Mouse (Mus musculus): ENCODE data around the gene Gtf2i.
"Not testable (repeated sequence)": the region's sequence is repeated elsewhere in the genome, so short reads cannot be mapped to it uniquely, and the experiment has no call there.

The Gtf2i gene

GRCm38 (mm10) chr5:134314688-134315622 is at the start of gene Gtf2i:
Gtf2i (minus strand) TSS chr5:134314760.
- DNase-seq (ENCODE audit: low read depth, low spot score): peak; percentile 92

- DNase-seq (ENCODE audit: low read depth, low spot score): no peak
Observed at GRCm38 (mm10) chr5:134359101-134359500, 44.5 kb upstream of the Gtf2i start.

- DNase-seq (ENCODE audit: low read depth, low spot score): not testable (repeated sequence)
Observed at GRCm38 (mm10) chr5:134355372-134355771, 40.8 kb upstream of the Gtf2i start.

GRCm38 (mm10) chr5:134353117-134353516 is 38.6 kb upstream of the Gtf2i start:
- no peak for DNase-seq (ENCODE audit: low read depth, low spot score)

- no peak for DNase-seq (ENCODE audit: low read depth, low spot score)
Observed at GRCm38 (mm10) chr5:134352527-134353001, 38.0 kb upstream of the Gtf2i start.

- DNase-seq (ENCODE audit: low read depth, low spot score): no peak
Observed at GRCm38 (mm10) chr5:134350660-134351059, 36.1 kb upstream of the Gtf2i start.

GRCm38 (mm10) chr5:134347066-134347465 is 32.5 kb upstream of the Gtf2i start:
- DNase-seq (ENCODE audit: low read depth, low spot score): peak; percentile 35

- no peak for DNase-seq (ENCODE audit: low read depth, low spot score)
Observed at GRCm38 (mm10) chr5:134345449-134345848, 30.9 kb upstream of the Gtf2i start.

GRCm38 (mm10) chr5:134344076-134344475 is 29.5 kb upstream of the Gtf2i start:
- DNase-seq (ENCODE audit: low read depth, low spot score): no peak

- not testable (repeated sequence) for DNase-seq (ENCODE audit: low read depth, low spot score)
Observed at GRCm38 (mm10) chr5:134343530-134343929, 29.0 kb upstream of the Gtf2i start.

- DNase-seq (ENCODE audit: low read depth, low spot score): no peak
Observed at GRCm38 (mm10) chr5:134342503-134343205, 28.1 kb upstream of the Gtf2i start.

GRCm38 (mm10) chr5:134341721-134342120 is 27.2 kb upstream of the Gtf2i start:
- DNase-seq (ENCODE audit: low read depth, low spot score): no peak

GRCm38 (mm10) chr5:134341321-134341720 is 26.8 kb upstream of the Gtf2i start:
- no peak for DNase-seq (ENCODE audit: low read depth, low spot score)

- DNase-seq (ENCODE audit: low read depth, low spot score): no peak
Observed at GRCm38 (mm10) chr5:134340101-134340522, 25.6 kb upstream of the Gtf2i start.

GRCm38 (mm10) chr5:134337012-134337411 is 22.5 kb upstream of the Gtf2i start:
- DNase-seq (ENCODE audit: low read depth, low spot score): not testable (repeated sequence)

GRCm38 (mm10) chr5:134332743-134333142 is 18.2 kb upstream of the Gtf2i start:
- no peak for DNase-seq (ENCODE audit: low read depth, low spot score)

- no peak for DNase-seq (ENCODE audit: low read depth, low spot score)
Observed at GRCm38 (mm10) chr5:134330082-134330481, 15.5 kb upstream of the Gtf2i start.

GRCm38 (mm10) chr5:134329311-134329710 is 14.8 kb upstream of the Gtf2i start:
- DNase-seq (ENCODE audit: low read depth, low spot score): no peak

GRCm38 (mm10) chr5:134328482-134329001 is 14.0 kb upstream of the Gtf2i start:
- DNase-seq (ENCODE audit: low read depth, low spot score): no peak

- DNase-seq (ENCODE audit: low read depth, low spot score): no peak
Observed at GRCm38 (mm10) chr5:134325856-134326566, 11.5 kb upstream of the Gtf2i start.

GRCm38 (mm10) chr5:134323869-134324268 is 9.3 kb upstream of the Gtf2i start:
- DNase-seq (ENCODE audit: low read depth, low spot score): no peak
